8 mouse cellular contexts compared by ENCODE assay signal in the genomic region with DNA sequence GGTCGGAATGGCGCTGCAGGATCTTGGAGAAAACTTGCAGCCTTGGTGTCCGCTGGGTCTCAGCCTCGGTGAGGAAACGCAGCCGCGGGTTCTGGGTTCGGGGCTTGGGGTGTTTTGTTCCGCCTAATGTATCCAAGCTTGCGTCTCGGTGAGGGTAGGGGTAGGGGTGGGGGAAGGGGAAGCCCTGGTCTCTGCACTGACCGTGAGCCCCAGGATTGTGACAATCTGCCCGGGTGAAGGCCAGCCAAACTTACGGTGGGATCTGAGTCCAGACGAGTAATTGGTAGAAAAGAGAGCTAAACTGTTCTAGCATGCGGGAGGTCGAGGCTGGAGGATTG. TPM values are rescaled to one million over a fixed set of nuclear protein-coding genes. Genes with fewer than 3 reads are reported as not detected.
A peak's percentile ranks its signal among the peaks of the same experiment; 100 is the strongest.
DNase-seq lines count a peak whose midpoint lies in the region; ATAC-seq lines count a peak whose summit lies in the region.

No protein-coding gene starts in this region.

- no peaks in the 10 kb centered on the region for H3K27me3 ChIP-seq in kidney, embryonic 14.5 days (ENCODE audit: control insufficient read depth, insufficient read depth, low read length)
- H3K27me3 ChIP-seq in hindbrain, embryonic 15.5 days: no peaks in the 10 kb centered on the region
- H3K27me3 ChIP-seq in midbrain, embryonic 15.5 days (replicated peaks): no peaks in the 10 kb centered on the region

- ATAC-seq in kidney, embryonic 14.5 days (ENCODE audit: low FRiP score, low TSS enrichment): no peak; the same call in 1 of the 2 replicates
- peak; percentile 61 for ATAC-seq in hindbrain, embryonic 15.5 days (ENCODE audit: low FRiP score, low read depth)
- ATAC-seq in midbrain, embryonic 15.5 days (replicated peaks): peak; percentile 60

- H3K9ac ChIP-seq in kidney, embryonic 14.5 days (ENCODE audit: low read depth, low read length): peak overlapping the region; percentile 94
- peak overlapping the region; percentile 60 for H3K9ac ChIP-seq in hindbrain, embryonic 15.5 days
- H3K9ac ChIP-seq in midbrain, embryonic 15.5 days: peak overlapping the region; percentile 48

- peak overlapping the region; percentile 97 for H3K4me3 ChIP-seq in kidney, embryonic 14.5 days (ENCODE audit: low read length)
- H3K4me3 ChIP-seq in brown adipose tissue, adult 24 weeks (ENCODE audit: insufficient read depth, low read depth, low read length): peak overlapping the region; percentile 88
- peak overlapping the region; percentile 100 for H3K4me3 ChIP-seq in hindbrain, embryonic 15.5 days
- peak overlapping the region; percentile 97 for H3K4me3 ChIP-seq in midbrain, embryonic 15.5 days

- peaks cover 29% of the 10 kb centered on the region for H3K4me1 ChIP-seq in kidney, embryonic 14.5 days (ENCODE audit: control insufficient read depth, insufficient read depth, low read length)
- H3K4me1 ChIP-seq in brown adipose tissue, adult 24 weeks (ENCODE audit: control insufficient read depth, insufficient read depth, insufficient read length, low read length): peaks cover 11% of the 10 kb centered on the region; the same call in 1 of the 2 replicates
- peaks cover 55% of the 10 kb centered on the region for H3K4me1 ChIP-seq in hindbrain, embryonic 15.5 days (replicated peaks)
- peaks cover 48% of the 10 kb centered on the region for H3K4me1 ChIP-seq in midbrain, embryonic 15.5 days

- H3K4me2 ChIP-seq in kidney, embryonic 14.5 days (replicated peaks; ENCODE audit: low read depth, low read length): peak overlapping the region; percentile 68
- peak overlapping the region; percentile 83 for H3K4me2 ChIP-seq in hindbrain, embryonic 15.5 days
- peak overlapping the region; percentile 72 for H3K4me2 ChIP-seq in midbrain, embryonic 15.5 days

- DNase-seq in kidney, postnatal 10 days: no peak
- no peak for DNase-seq in cerebellum, postnatal 25 days
- DNase-seq in ovary, postnatal 36 days (ENCODE audit: low spot score): no peak
- no peak for DNase-seq in spleen, adult 12 weeks (ENCODE audit: low spot score)

- H3K27ac ChIP-seq in kidney, embryonic 14.5 days (ENCODE audit: low read depth, low read length): no peak overlapping the region
- H3K27ac ChIP-seq in brown adipose tissue, adult 24 weeks (replicated peaks; ENCODE audit: low read depth, low read length): no peak overlapping the region
- H3K27ac ChIP-seq in hindbrain, embryonic 15.5 days (replicated peaks): peak overlapping the region; percentile 94
- H3K27ac ChIP-seq in midbrain, embryonic 15.5 days: peak overlapping the region; percentile 31; the same call in 1 of the 2 replicates

- peaks cover 4% of the 10 kb centered on the region; the same call in 1 of the 2 replicates for H3K36me3 ChIP-seq in kidney, embryonic 14.5 days (ENCODE audit: control insufficient read depth, insufficient read depth, low read length)
- H3K36me3 ChIP-seq in hindbrain, embryonic 15.5 days: no peaks in the 10 kb centered on the region
- no peaks in the 10 kb centered on the region for H3K36me3 ChIP-seq in midbrain, embryonic 15.5 days (replicated peaks)

- H3K9me3 ChIP-seq in kidney, embryonic 14.5 days (ENCODE audit: control insufficient read depth, low read length): no peaks in the 10 kb centered on the region
- no peaks in the 10 kb centered on the region for H3K9me3 ChIP-seq in hindbrain, embryonic 15.5 days
- H3K9me3 ChIP-seq in midbrain, embryonic 15.5 days: no peaks in the 10 kb centered on the region

- WGBS in kidney, embryonic 14.5 days: 0% methylated on average over 17 of the region's 17 CpGs
- WGBS in hindbrain, embryonic 15.5 days: 0% methylated on average over 17 of the region's 17 CpGs
- 0% methylated on average over 17 of the region's 17 CpGs for WGBS in midbrain, embryonic 15.5 days

RNA-seq across cellular contexts. Expression of a gene that starts 0.8 kb away (rescaled TPM):
- 25.6 and 41.3 TPM in 2 replicates for polyA plus RNA-seq in kidney, embryonic 14.5 days (2014; fragmentation: Nextera tagmentation; extraction: Ambion mirVana)
- 7.2 and 9.8 TPM in 2 replicates for polyA plus RNA-seq in brown adipose tissue, adult 24 weeks (2012; ENCODE audit: insufficient read depth, insufficient read length, missing spikeins)
- 15.4 and 16.6 TPM in 2 replicates for polyA plus RNA-seq in hindbrain, embryonic 15.5 days (2015; fragmentation: Nextera tagmentation; extraction: Ambion mirVana)
- polyA plus RNA-seq in midbrain, embryonic 15.5 days (2015; fragmentation: Nextera tagmentation; extraction: Ambion mirVana): 15.1 and 16.5 TPM in 2 replicates

RNA-seq across cellular contexts. Expression of a gene that starts 0.9 kb away (rescaled TPM):
- 24.1 and 42.3 TPM in 2 replicates for polyA plus RNA-seq in kidney, embryonic 14.5 days (2014; fragmentation: Nextera tagmentation; extraction: Ambion mirVana)
- 15.9 and 16.4 TPM in 2 replicates for polyA plus RNA-seq in brown adipose tissue, adult 24 weeks (2012; ENCODE audit: insufficient read depth, insufficient read length, missing spikeins)
- 84.8 and 90.7 TPM in 2 replicates for polyA plus RNA-seq in hindbrain, embryonic 15.5 days (2015; fragmentation: Nextera tagmentation; extraction: Ambion mirVana)
- 89.6 and 92.2 TPM in 2 replicates for polyA plus RNA-seq in midbrain, embryonic 15.5 days (2015; fragmentation: Nextera tagmentation; extraction: Ambion mirVana)

RNA-seq across cellular contexts. Expression of a gene that starts 31.2 kb away (rescaled TPM):
- 173 and 224 TPM in 2 replicates for polyA plus RNA-seq in kidney, embryonic 14.5 days (2014; fragmentation: Nextera tagmentation; extraction: Ambion mirVana)
- 29.5 and 36.6 TPM in 2 replicates for polyA plus RNA-seq in brown adipose tissue, adult 24 weeks (2012; ENCODE audit: insufficient read depth, insufficient read length, missing spikeins)
- 130 and 131 TPM in 2 replicates for polyA plus RNA-seq in hindbrain, embryonic 15.5 days (2015; fragmentation: Nextera tagmentation; extraction: Ambion mirVana)
- 122 TPM in 2 replicates for polyA plus RNA-seq in midbrain, embryonic 15.5 days (2015; fragmentation: Nextera tagmentation; extraction: Ambion mirVana)

RNA-seq across cellular contexts. Expression of a gene that starts 31.4 kb away (rescaled TPM):
- polyA plus RNA-seq in kidney, embryonic 14.5 days (2014; fragmentation: Nextera tagmentation; extraction: Ambion mirVana): 36.2 and 40.6 TPM in 2 replicates
- polyA plus RNA-seq in brown adipose tissue, adult 24 weeks (2012; ENCODE audit: insufficient read depth, insufficient read length, missing spikeins): 42.3 and 54.9 TPM in 2 replicates
- polyA plus RNA-seq in hindbrain, embryonic 15.5 days (2015; fragmentation: Nextera tagmentation; extraction: Ambion mirVana): 36.1 and 41.7 TPM in 2 replicates
- 35.8 and 36.4 TPM in 2 replicates for polyA plus RNA-seq in midbrain, embryonic 15.5 days (2015; fragmentation: Nextera tagmentation; extraction: Ambion mirVana)

Comparison
In these comparisons a context has a peak if more than half of its experiments do, and no peak if none do; other contexts are left out.
1. H3K27ac ChIP-seq: peak in hindbrain, embryonic 15.5 days (single experiment) and midbrain, embryonic 15.5 days (single experiment); none in kidney, embryonic 14.5 days (single experiment) and brown adipose tissue, adult 24 weeks (single experiment).
2. Peak in every context shown above with its lines, with median percentiles within 50 percentile points of each other: H3K4me2 ChIP-seq, H3K4me3 ChIP-seq and H3K9ac ChIP-seq.